Mouse (Mus musculus): ENCODE results near the gene Tspyl1.

GRCm38 (mm10) chr10:34249594-34249993, 32.4 kb upstream of the Tspyl1 start:
- TF ChIP-seq POLR2A (IDR thresholded peaks at IDR 0.05; ENCODE audit: control insufficient read depth, extremely low read depth, insufficient read depth, low read length, poor library complexity): no peak
- TF ChIP-seq CTCF (IDR thresholded peaks at IDR 0.05; ENCODE audit: borderline replicate concordance, control insufficient read depth, extremely low read depth, insufficient read depth, low read length, poor library complexity): no peak
